Mouse (Mus musculus) spleen, adult 12 weeks (tissue): ENCODE measurements around the gene Sh3glb1.

ENCODE experiments used
- DNase-seq: peaks from one replicate; pipeline ENCODE4 v3.0.0; 2022; ENCODE audit warnings: low spot score

The Sh3glb1 gene

GRCm38 (mm10) chr3:144715033-144715432 lies 5.1 kb downstream of the Sh3glb1 start:
- DNase-seq, result no peak

GRCm38 (mm10) chr3:144714606-144715005 lies 5.5 kb downstream of the Sh3glb1 start:
- no peak for DNase-seq

- DNase-seq, result no peak
These were observed 6.0 kb downstream of the Sh3glb1 start for GRCm38 (mm10) chr3:144714126-144714525.

GRCm38 (mm10) chr3:144711607-144712206 lies 8.4 kb downstream of the Sh3glb1 start:
- no peak for DNase-seq

- DNase-seq, result no peak
These were observed 11.5 kb downstream of the Sh3glb1 start for GRCm38 (mm10) chr3:144708612-144709011.

- no peak for DNase-seq
These were observed 16.2 kb downstream of the Sh3glb1 start for GRCm38 (mm10) chr3:144703959-144704358.

- DNase-seq, result no peak
These were observed 21.2 kb downstream of the Sh3glb1 start for GRCm38 (mm10) chr3:144698790-144699433.

GRCm38 (mm10) chr3:144697942-144698341 lies 22.2 kb downstream of the Sh3glb1 start:
- DNase-seq, result no peak

- no peak for DNase-seq
These were observed 23.0 kb downstream of the Sh3glb1 start for GRCm38 (mm10) chr3:144697154-144697553.

- no peak for DNase-seq
These were observed 25.2 kb downstream of the Sh3glb1 start for GRCm38 (mm10) chr3:144694941-144695340.

- no peak for DNase-seq
These were observed 26.1 kb downstream of the Sh3glb1 start for GRCm38 (mm10) chr3:144694040-144694439.

GRCm38 (mm10) chr3:144692052-144692451 lies 28.1 kb downstream of the Sh3glb1 start:
- no peak for DNase-seq

GRCm38 (mm10) chr3:144689236-144689635 lies 30.9 kb downstream of the Sh3glb1 start:
- peak; percentile 21 for DNase-seq

GRCm38 (mm10) chr3:144688284-144688683 lies 31.9 kb downstream of the Sh3glb1 start:
- DNase-seq, result no peak

- no peak for DNase-seq
These were observed 32.5 kb downstream of the Sh3glb1 start for GRCm38 (mm10) chr3:144687618-144688017.

- no peak for DNase-seq
These were observed 34.0 kb downstream of the Sh3glb1 start for GRCm38 (mm10) chr3:144686146-144686545.

GRCm38 (mm10) chr3:144683136-144683814 lies 36.9 kb downstream of the Sh3glb1 start:
- peak; percentile 31 for DNase-seq

- DNase-seq, result no peak
These were observed 38.6 kb downstream of the Sh3glb1 start for GRCm38 (mm10) chr3:144681542-144681941.

GRCm38 (mm10) chr3:144679701-144680159 lies 40.4 kb downstream of the Sh3glb1 start:
- DNase-seq, result no peak

- DNase-seq, result no peak
These were observed 41.0 kb downstream of the Sh3glb1 start for GRCm38 (mm10) chr3:144679137-144679536.

GRCm38 (mm10) chr3:144677751-144678150 lies 42.4 kb downstream of the Sh3glb1 start:
- DNase-seq, result no peak

- DNase-seq, result no peak
These were observed 43.9 kb downstream of the Sh3glb1 start for GRCm38 (mm10) chr3:144676249-144676648.

GRCm38 (mm10) chr3:144672016-144672415 lies 48.1 kb downstream of the Sh3glb1 start:
- no peak for DNase-seq
